Mouse (Mus musculus): Measurements from ENCODE around the gene Phrf1.
A peak's percentile ranks its signal among the peaks of the same experiment; 100 is the strongest.

The Phrf1 gene

GRCm38 (mm10) chr7:141261480-141261879 lies 32.9 kb downstream of the Phrf1 start:
- DNase-seq = no peak

GRCm38 (mm10) chr7:141263640-141264039 lies 35.1 kb downstream of the Phrf1 start:
- DNase-seq = no peak

- no peak for DNase-seq
These were observed 35.6 kb downstream of the Phrf1 start for GRCm38 (mm10) chr7:141264041-141264700.

GRCm38 (mm10) chr7:141264761-141265410 lies 36.3 kb downstream of the Phrf1 start:
- peak; percentile 35 to 66 for DNase-seq

- no peak for DNase-seq
These were observed 36.8 kb downstream of the Phrf1 start for GRCm38 (mm10) chr7:141265411-141265738.

- peak; percentile 75 to 83 for DNase-seq
These were observed 37.4 kb downstream of the Phrf1 start, which contains the start of gene Irf7 for GRCm38 (mm10) chr7:141265739-141266561. TSS of gene Irf7 (minus strand) at chr7:141266481.

- DNase-seq = peak in 1 of 2 experiments; percentile 41
These were observed 40.1 kb downstream of the Phrf1 start for GRCm38 (mm10) chr7:141268466-141269272.

GRCm38 (mm10) chr7:141269273-141269545 lies 40.6 kb downstream of the Phrf1 start:
- peak in 1 of 2 experiments; percentile 36 for DNase-seq

GRCm38 (mm10) chr7:141270631-141271030 lies 42.0 kb downstream of the Phrf1 start:
- no peak for DNase-seq

GRCm38 (mm10) chr7:141275356-141275755 lies 46.8 kb downstream of the Phrf1 start:
- no peak for DNase-seq

GRCm38 (mm10) chr7:141276546-141276945 lies 48.0 kb downstream of the Phrf1 start, which contains the start of gene Cdhr5:
TSS of gene Cdhr5 (minus strand) at chr7:141276786.
- peak; percentile 83 to 92 for DNase-seq

GRCm38 (mm10) chr7:141277701-141278678 lies 49.4 kb downstream of the Phrf1 start:
- DNase-seq = no peak

GRCm38 (mm10) chr7:141278766-141279590 lies 50.4 kb downstream of the Phrf1 start, which contains the start of gene Sct:
TSS of gene Sct (minus strand) at chr7:141279133.
- DNase-seq = peak; percentile 42 to 75

GRCm38 (mm10) chr7:141281442-141281841 lies 52.9 kb downstream of the Phrf1 start:
- DNase-seq = no peak

- DNase-seq = peak in 1 of 2 experiments; percentile 42
These were observed 54.2 kb downstream of the Phrf1 start for GRCm38 (mm10) chr7:141282756-141283155.

- DNase-seq = no peak
These were observed 59.5 kb downstream of the Phrf1 start for GRCm38 (mm10) chr7:141288042-141288441.

GRCm38 (mm10) chr7:141291921-141292582 lies 63.5 kb downstream of the Phrf1 start, which contains the start of gene Drd4:
TSS of gene Drd4 (plus strand) at chr7:141292006.
- DNase-seq = no peak

GRCm38 (mm10) chr7:141292583-141293388 lies 64.2 kb downstream of the Phrf1 start:
- DNase-seq = no peak
